18 mouse cellular contexts compared by ENCODE assay signal in genomic region chrX:87793011-87793410, GRCm38 (mm10).
DNase-seq lines count a peak whose midpoint lies in the region; ATAC-seq lines count a peak whose summit lies in the region.
"Had no signal": no experiment of that assay in that cellular context is flagged by ENCODE, and none has a peak within 500 bp of the region (broad histone marks: within the 10 kb centered on the region; RNA-seq: fewer than 3 reads in every experiment).

No protein-coding gene starts in this region.

- ATAC-seq in cerebellum, adult (ENCODE audit: insufficient number of reproducible peaks, low FRiP score, low TSS enrichment), result 0 out of 2 replicates have a peak, but pooled peaks have one; percentile 49
- no peak for ATAC-seq in monocyte, adult 5-6 weeks (replicated peaks; ENCODE audit: insufficient number of reproducible peaks, low FRiP score, low TSS enrichment, poor library complexity, severe bottlenecking)
- ATAC-seq: forebrain, embryonic 15.5 days; hindbrain, embryonic 16.5 days; intestine, embryonic 16.5 days had no signal

- no peak for DNase-seq in cerebellum, adult 8-10 months
- DNase-seq in cerebellum, adult 18-20 months, result peak; percentile 8 to 42
- peak; percentile 44 for DNase-seq in cerebellum, adult 9-11 months
- DNase-seq in cerebellum, postnatal 36 days, result peak; percentile 7 to 11
- no peak for DNase-seq in adrenal gland, adult 2 months
- no peak for DNase-seq in adrenal gland, postnatal 10 days
- DNase-seq: adrenal gland, postnatal 25 days; gastrocnemius, postnatal 25 days; heart, adult 18-20 months; heart, postnatal 10 days; heart, postnatal 36 days; kidney, adult 18-20 months; kidney, adult 9 months had no signal

Comparison
In these comparisons a context has a peak if more than half of its experiments do, and no peak if none do; other contexts are left out.
1. DNase-seq: peak in cerebellum, adult 18-20 months (2 of 2), cerebellum, adult 9-11 months (single experiment) and cerebellum, postnatal 36 days (2 of 2); none in cerebellum, adult 8-10 months (single experiment), adrenal gland, adult 2 months (single experiment) and adrenal gland, postnatal 10 days (single experiment).